Mouse (Mus musculus) spleen, adult 2 months (tissue): ENCODE measurements at regions not wholly inside any gene's neighbourhood (a gene's known extent, or its start where the extent isn't known, plus 50 kb on each side); places are given as distances from the start of the nearest gene placed in this dataset.

Source experiments
- DNase-seq, 2 experiments: peaks; one replicate each; pipeline versions ENCODE4 v3.0.0 to v3.0.0-alpha.2; 2012 to 2021; ENCODE audit warnings: low spot score in 2 of 2, low read depth in 1 of 2
- H3K27ac ChIP-seq: fragments of 200-500 bp; 2 replicates; pipeline ENCODE4 v1.5.1; 2012; ENCODE audit warnings: low read length, inconsistent platforms; ENCODE audit not compliant: insufficient read depth
- H3K27me3 ChIP-seq: fragments of 200-500 bp; 2 replicates; pipeline ENCODE4 v1.6.1; 2012; ENCODE audit warnings: mild to moderate bottlenecking, moderate library complexity, low read length, inconsistent platforms; ENCODE audit not compliant: control insufficient read depth, insufficient read depth
- H3K36me3 ChIP-seq: fragments of 200-500 bp; 2 replicates; pipeline ENCODE4 v1.6.1; 2012; ENCODE audit warnings: mild to moderate bottlenecking, low read length, inconsistent platforms; ENCODE audit not compliant: control insufficient read depth, insufficient read depth
- H3K4me1 ChIP-seq: fragments of 200-500 bp; 2 replicates; pipeline ENCODE4 v1.6.1; 2011; ENCODE audit warnings: inconsistent platforms; ENCODE audit not compliant: control insufficient read depth, insufficient read depth, insufficient read length
- H3K4me3 ChIP-seq: fragments of 200-500 bp; 2 replicates; pipeline ENCODE4 v1.5.1; 2011; ENCODE audit warnings: mild to moderate bottlenecking, inconsistent platforms; ENCODE audit not compliant: insufficient read depth, insufficient read length; ENCODE audit errors: extremely low read depth
- CTCF ChIP-seq: fragments of 200-500 bp; IDR thresholded peaks from 2 replicates; pipeline ENCODE4 v1.5.1; 2011; ENCODE audit warnings: mild to moderate bottlenecking, inconsistent platforms; ENCODE audit not compliant: insufficient read depth, insufficient read length, insufficient replicate concordance; ENCODE audit errors: extremely low read depth
- POLR2A ChIP-seq: fragments of 200-500 bp; IDR thresholded peaks from 2 replicates; pipeline ENCODE4 v1.6.1; 2011; ENCODE audit warnings: low read depth, low read length, inconsistent platforms
- WGBS: fragments of 180-500 bp; shearing (Covaris S2); methylation state at CpG from one replicate; pipeline ENCODE4 v1.1.7; 2018; 5-methylcytosine and 5-hydroxymethylcytosine counted together

DNA sequence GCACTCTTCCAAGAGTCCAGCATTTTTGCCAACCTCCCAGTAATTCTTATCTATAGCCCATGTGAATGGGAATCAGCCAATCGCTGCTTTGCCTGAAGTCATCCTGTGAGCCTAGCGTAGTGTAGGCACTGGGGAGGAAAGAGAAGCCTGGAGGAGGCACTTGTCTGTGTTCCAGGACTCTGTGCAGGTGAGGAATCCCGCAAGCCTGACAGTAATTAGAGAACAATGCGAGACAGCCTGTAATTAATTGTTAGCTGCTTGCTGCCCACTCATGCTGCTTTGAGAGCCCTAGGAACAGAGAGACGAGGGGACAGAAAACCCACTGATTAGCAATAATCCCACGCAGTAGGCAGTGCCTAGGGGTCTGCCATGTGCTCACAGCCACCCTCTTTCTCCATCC, 59.0 kb upstream of the Myl10 start:
- no peak for TF ChIP-seq CTCF
- no peak for TF ChIP-seq POLR2A
- Histone ChIP-seq H3K27ac (no peak overlapping the region), H3K36me3 (no peaks in the 10 kb centered on the region), H3K4me1 (peaks cover 11% of the 10 kb centered on the region; the same call in 1 of the 2 replicates), H3K27me3 (no peaks in the 10 kb centered on the region), H3K4me3 (no peak overlapping the region)
- no peak for DNase-seq
- 93% methylated on average over 6 of the region's 6 CpGs for WGBS

DNA sequence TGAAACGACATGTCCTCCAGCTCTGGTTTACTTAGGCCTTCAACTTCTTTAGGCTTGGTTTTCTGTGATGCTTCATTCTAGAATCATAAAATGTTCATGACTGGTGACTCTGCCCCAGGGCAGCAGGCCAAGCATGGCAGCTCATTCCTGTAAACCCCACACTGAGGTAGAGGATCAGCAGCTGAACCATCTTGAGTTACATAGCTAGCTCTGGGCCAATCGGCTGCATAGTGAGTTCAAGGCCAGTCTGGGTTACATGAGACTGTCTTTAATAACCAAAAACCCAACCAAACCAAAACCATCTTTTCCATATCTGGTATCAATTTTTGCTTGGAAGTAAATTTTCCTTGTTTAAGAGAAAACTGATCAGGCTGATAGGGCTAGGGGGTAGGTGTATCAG, 57.8 kb upstream of the Myl10 start:
- no peak overlapping the region for H3K4me3 ChIP-seq
- TF ChIP-seq POLR2A (no peak), CTCF (no peak)
- no peak for DNase-seq
- no peak overlapping the region for H3K27ac ChIP-seq
- no peaks in the 10 kb centered on the region for H3K27me3 ChIP-seq
- no peaks in the 10 kb centered on the region for H3K36me3 ChIP-seq
- WGBS = 97% methylated on average over 2 of the region's 2 CpGs
- H3K4me1 ChIP-seq = peaks cover 11% of the 10 kb centered on the region; the same call in 1 of the 2 replicates

DNA sequence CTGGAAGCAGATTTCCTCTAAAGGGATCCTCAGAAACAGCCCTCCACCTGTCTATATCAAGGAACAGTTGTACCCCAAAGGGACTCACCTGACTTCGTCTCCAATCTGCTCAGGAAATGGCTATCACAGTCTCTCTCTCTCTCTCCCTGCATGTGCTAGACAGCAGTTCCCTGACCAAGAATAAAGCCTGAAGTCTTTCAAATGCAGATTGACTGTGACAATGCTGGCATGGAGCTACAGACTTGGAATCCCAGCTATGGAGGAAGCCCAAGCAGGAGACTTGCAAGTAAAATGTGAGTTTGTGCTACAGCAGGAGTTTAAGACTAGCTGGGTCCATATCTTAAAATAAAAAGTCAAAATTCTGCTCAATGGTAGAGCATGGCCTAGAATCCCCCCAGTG, 56.5 kb upstream of the Myl10 start:
- Histone ChIP-seq H3K27ac (no peak overlapping the region), H3K36me3 (no peaks in the 10 kb centered on the region), H3K4me3 (no peak overlapping the region), H3K27me3 (no peaks in the 10 kb centered on the region), H3K4me1 (peaks cover 14% of the 10 kb centered on the region; the same call in 1 of the 2 replicates)
- no peak for DNase-seq
- TF ChIP-seq POLR2A (no peak), CTCF (no peak)
- WGBS = 41% methylated on average over 1 of the region's 1 CpGs

DNA sequence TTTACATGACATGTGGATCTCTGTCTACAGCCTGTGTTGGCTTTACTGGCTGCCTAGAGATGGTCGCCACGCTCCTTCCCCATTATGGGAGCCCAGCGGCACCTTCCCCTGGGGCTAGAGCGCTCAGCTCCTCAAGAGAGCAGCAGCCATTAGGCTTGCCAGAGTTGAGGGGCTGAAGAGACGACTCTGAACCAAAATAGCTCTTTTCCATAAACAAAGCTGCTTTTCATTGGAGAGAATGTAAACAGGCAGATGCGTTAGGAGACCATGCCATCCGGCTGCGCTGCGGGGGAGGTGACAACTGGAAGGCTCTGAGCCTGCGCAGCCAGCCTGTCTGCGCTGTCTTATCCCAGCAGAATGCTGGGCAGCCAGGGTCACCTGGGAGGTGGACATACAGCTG, 55.1 kb upstream of the Myl10 start:
- DNase-seq = no peak
- Histone ChIP-seq H3K27me3 (no peaks in the 10 kb centered on the region), H3K36me3 (no peaks in the 10 kb centered on the region), H3K4me3 (no peak overlapping the region), H3K27ac (no peak overlapping the region; the same call in 1 of the 2 replicates), H3K4me1 (peaks cover 14% of the 10 kb centered on the region; the same call in 1 of the 2 replicates)
- 75% methylated on average over 11 of the region's 11 CpGs for WGBS
- TF ChIP-seq CTCF (no peak), POLR2A (no peak)

DNA sequence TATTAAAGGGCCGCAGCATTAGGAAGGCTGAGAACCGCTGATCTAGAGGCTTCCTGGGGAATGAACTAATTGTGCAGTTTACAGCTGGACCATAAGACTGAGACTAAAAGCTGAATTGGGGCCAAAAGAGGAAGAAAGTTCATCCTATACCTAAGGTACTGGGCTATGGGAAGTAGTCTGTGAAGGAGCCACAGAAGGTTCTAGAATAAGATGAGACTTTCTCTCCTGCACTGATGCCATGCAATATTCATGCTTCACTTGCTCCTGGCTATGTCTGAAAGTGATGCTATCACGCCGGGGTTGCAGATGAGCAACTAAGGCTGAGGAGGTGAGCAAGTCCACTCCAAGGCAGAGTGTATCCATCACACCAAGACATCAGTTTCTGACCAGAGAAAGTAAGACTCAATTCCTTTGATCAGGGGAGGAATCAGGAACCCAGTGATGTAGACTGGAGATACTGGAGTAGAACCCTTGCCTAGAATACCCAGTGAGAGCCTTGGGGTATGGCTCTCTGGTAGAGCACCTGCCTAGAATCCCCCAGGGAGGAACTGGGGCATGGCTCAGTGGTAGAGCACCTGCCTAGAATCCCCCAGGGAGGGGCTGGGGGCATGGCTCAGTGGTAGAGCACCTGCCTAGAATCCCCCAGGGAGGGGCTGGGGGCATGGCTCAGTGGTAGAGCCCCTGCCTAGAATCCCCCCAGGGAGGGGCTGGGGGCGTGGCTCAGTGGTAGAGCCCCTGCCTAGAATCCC, 51.9 kb upstream of the Myl10 start:
- peak overlapping the region; percentile 51 for H3K27ac ChIP-seq
- 34% methylated on average over 5 of the region's 5 CpGs for WGBS

DNA sequence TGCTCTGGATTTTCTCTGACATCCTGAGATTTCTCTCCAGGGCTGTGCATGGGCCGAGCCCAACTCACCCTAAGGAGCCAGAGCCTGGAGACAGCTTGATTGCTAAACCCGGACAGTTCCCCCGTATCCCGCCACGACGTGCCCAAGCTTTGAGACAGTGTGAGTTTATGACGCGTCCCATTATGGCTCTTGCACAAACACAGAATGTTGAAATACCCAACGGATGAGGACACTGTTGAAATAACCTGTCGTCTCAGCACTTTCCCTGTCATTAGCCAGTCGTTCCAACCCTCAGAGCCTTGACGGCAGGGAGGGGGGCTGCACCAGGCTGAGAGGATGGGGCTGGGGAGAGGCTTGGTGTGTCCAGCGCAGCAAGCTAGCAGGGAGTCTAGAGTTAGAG, 50.7 kb upstream of the Myl10 start:
- H3K36me3 ChIP-seq = no peaks in the 10 kb centered on the region

More for the DNA sequence above, 51.9 kb upstream of the Myl10 start:
- DNase-seq = peak; percentile 49 to 51
- no peak overlapping the region for H3K4me3 ChIP-seq
- H3K36me3 ChIP-seq = no peaks in the 10 kb centered on the region
- H3K27me3 ChIP-seq = no peaks in the 10 kb centered on the region
- H3K4me1 ChIP-seq = peaks cover 14% of the 10 kb centered on the region; the same call in 1 of the 2 replicates
- TF ChIP-seq POLR2A = no peak
- TF ChIP-seq CTCF = no peak

More for the DNA sequence above, 50.7 kb upstream of the Myl10 start:
- 85% methylated on average over 13 of the region's 13 CpGs for WGBS
- TF ChIP-seq CTCF = no peak
- TF ChIP-seq POLR2A = no peak
- Histone ChIP-seq H3K4me3 (no peak overlapping the region), H3K27ac (no peak overlapping the region), H3K4me1 (peaks cover 16% of the 10 kb centered on the region; the same call in 1 of the 2 replicates), H3K27me3 (no peaks in the 10 kb centered on the region)
- DNase-seq = no peak
